Mouse (Mus musculus): Measurements from ENCODE around the gene Il9. TPM values are rescaled to one million over a fixed set of nuclear protein-coding genes. Genes with fewer than 3 reads are reported as not detected.

Gene Il9
- total RNA-seq (2021), result not detected

GRCm38 (mm10) chr13:56482146-56482545 is at the start of gene Il9:
Gene Il9 (minus strand): TSS chr13:56482246.
- intact Hi-C loops (cut with DNase I), result no loop called here
- no peak for DNase-seq (ENCODE audit: low spot score in 2 of 2)

GRCm38 (mm10) chr13:56529685-56530084 is 47.6 kb upstream of the Il9 start:
- intact Hi-C loops (cut with DNase I), result no loop called here

GRCm38 (mm10) chr13:56529031-56529430 is 47.0 kb upstream of the Il9 start:
- intact Hi-C loops (cut with DNase I), result no loop called here
- DNase-seq (ENCODE audit: low spot score in 2 of 2), result no peak

More at GRCm38 (mm10) chr13:56529685-56530084, 47.6 kb upstream of the Il9 start:
- no peak for DNase-seq (ENCODE audit: low spot score in 2 of 2)

- DNase-seq (ENCODE audit: low spot score in 2 of 2), result no peak
- intact Hi-C loops (cut with DNase I), result no loop called here
These were observed 46.2 kb upstream of the Il9 start for GRCm38 (mm10) chr13:56528281-56528680.

- no peak for DNase-seq (ENCODE audit: low spot score in 2 of 2)
- intact Hi-C loops (cut with DNase I), result no loop called here
These were observed 45.8 kb upstream of the Il9 start for GRCm38 (mm10) chr13:56527846-56528245.

GRCm38 (mm10) chr13:56526871-56527270 is 44.8 kb upstream of the Il9 start:
- intact Hi-C loops (cut with DNase I), result no loop called here
- no peak for DNase-seq (ENCODE audit: low spot score in 2 of 2)

GRCm38 (mm10) chr13:56522821-56523167 is 40.7 kb upstream of the Il9 start:
- DNase-seq (ENCODE audit: low spot score in 2 of 2), result no peak
- intact Hi-C loops (cut with DNase I), result no loop called here

GRCm38 (mm10) chr13:56522081-56522820 is 40.2 kb upstream of the Il9 start, which contains the start of gene Fbxl21:
Gene Fbxl21 (plus strand): TSS chr13:56522472.
- DNase-seq (ENCODE audit: low spot score in 2 of 2), result peak; percentile 88 to 94
- intact Hi-C loops (cut with DNase I), result no loop called here

GRCm38 (mm10) chr13:56516816-56517215 is 34.8 kb upstream of the Il9 start:
- DNase-seq (ENCODE audit: low spot score in 2 of 2), result no peak
- intact Hi-C loops (cut with DNase I), result no loop called here

GRCm38 (mm10) chr13:56516311-56516710 is 34.3 kb upstream of the Il9 start:
- intact Hi-C loops (cut with DNase I), result no loop called here

GRCm38 (mm10) chr13:56513595-56513994 is 31.5 kb upstream of the Il9 start:
- intact Hi-C loops (cut with DNase I), result no loop called here
- no peak for DNase-seq (ENCODE audit: low spot score in 2 of 2)

More at GRCm38 (mm10) chr13:56516311-56516710, 34.3 kb upstream of the Il9 start:
- no peak for DNase-seq (ENCODE audit: low spot score in 2 of 2)

- intact Hi-C loops (cut with DNase I), result no loop called here
- DNase-seq (ENCODE audit: low spot score in 2 of 2), result no peak
These were observed 27.8 kb upstream of the Il9 start for GRCm38 (mm10) chr13:56509796-56510195.

GRCm38 (mm10) chr13:56506871-56507496 is 24.9 kb upstream of the Il9 start:
- no peak for DNase-seq (ENCODE audit: low spot score in 2 of 2)
- intact Hi-C loops (cut with DNase I), result no loop called here

GRCm38 (mm10) chr13:56501866-56502420 is 19.9 kb upstream of the Il9 start:
- intact Hi-C loops (cut with DNase I), result no loop called here
- no peak for DNase-seq (ENCODE audit: low spot score in 2 of 2)

- intact Hi-C loops (cut with DNase I), result no loop called here
- DNase-seq (ENCODE audit: low spot score in 2 of 2), result no peak
These were observed 18.6 kb upstream of the Il9 start for GRCm38 (mm10) chr13:56500636-56501035.

GRCm38 (mm10) chr13:56500132-56500531 is 18.1 kb upstream of the Il9 start:
- no peak for DNase-seq (ENCODE audit: low spot score in 2 of 2)
- intact Hi-C loops (cut with DNase I), result no loop called here

GRCm38 (mm10) chr13:56494440-56494839 is 12.4 kb upstream of the Il9 start:
- DNase-seq (ENCODE audit: low spot score in 2 of 2), result no peak
- intact Hi-C loops (cut with DNase I), result no loop called here

GRCm38 (mm10) chr13:56488012-56488411 is 6.0 kb upstream of the Il9 start:
- peak in 1 of 2 experiments; percentile 9 for DNase-seq (ENCODE audit: low spot score in 2 of 2)
- intact Hi-C loops (cut with DNase I), result no loop called here

GRCm38 (mm10) chr13:56478027-56478426 is 4.0 kb downstream of the Il9 start:
- intact Hi-C loops (cut with DNase I), result loop anchor here (5.0 to 10.0 kb wide), 5 partner anchors 79 to 784 kb away; no protein-coding TSS in a partner anchor
- no peak for DNase-seq (ENCODE audit: low spot score in 2 of 2)

- peak; percentile 57 to 74 for DNase-seq (ENCODE audit: low spot score in 2 of 2)
- intact Hi-C loops (cut with DNase I), result loop anchor here (5.0 to 10.0 kb wide), 5 partner anchors 80 to 785 kb away; no protein-coding TSS in a partner anchor
These were observed 4.8 kb downstream of the Il9 start for GRCm38 (mm10) chr13:56477271-56477670.

- intact Hi-C loops (cut with DNase I), result loop anchor here (5.0 to 10.0 kb wide), 5 partner anchors 81 to 786 kb away; no protein-coding TSS in a partner anchor
- no peak for DNase-seq (ENCODE audit: low spot score in 2 of 2)
These were observed 5.3 kb downstream of the Il9 start for GRCm38 (mm10) chr13:56476790-56477189.
